Mouse (Mus musculus): ENCODE measurements around the gene Nphp1.

The Nphp1 gene

DNA sequence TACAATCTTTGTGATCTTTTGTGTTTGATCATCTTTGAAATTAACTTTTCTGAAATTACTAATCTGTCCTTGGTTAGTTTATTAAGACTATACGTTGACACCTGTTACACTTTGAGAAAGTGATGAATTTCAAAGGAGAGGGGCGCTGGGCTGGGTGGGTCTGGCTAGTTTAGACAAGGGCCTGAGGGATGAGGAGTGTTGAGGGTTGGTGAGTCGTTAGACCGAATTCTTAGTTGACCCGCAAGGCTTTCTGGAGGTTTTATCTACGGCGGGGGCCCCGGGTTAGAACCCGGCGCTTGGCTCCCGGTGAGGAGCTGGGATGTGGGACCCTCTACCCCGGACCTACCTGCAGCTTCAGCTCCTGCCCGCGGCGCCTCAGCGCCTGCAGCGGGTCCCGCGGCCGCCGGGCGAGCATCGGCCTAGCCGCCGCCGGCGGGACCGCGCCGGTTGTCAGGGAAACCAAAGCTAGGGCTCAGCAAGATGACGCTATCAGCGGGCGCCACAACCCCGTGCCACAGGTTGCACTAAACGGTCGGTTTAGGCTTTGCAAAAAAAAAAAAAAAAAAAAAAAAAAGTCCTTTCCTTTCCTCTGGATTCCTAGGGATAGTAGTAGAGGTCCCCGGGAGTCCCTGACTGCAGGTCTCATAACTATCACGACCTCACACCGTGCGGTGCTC is at the start of gene Nphp1:
Gene Nphp1, minus strand, starts transcription at position 458 of the 677 bp plus-strand sequence.
- peak; percentile 62 for ATAC-seq (ENCODE audit: insufficient number of reproducible peaks, low FRiP score, low TSS enrichment)

- no peak for ATAC-seq (ENCODE audit: insufficient number of reproducible peaks, low FRiP score, low TSS enrichment)
These were observed 44.1 kb upstream of the Nphp1 start for GRCm38 (mm10) chr2:127832833-127833190.

DNA sequence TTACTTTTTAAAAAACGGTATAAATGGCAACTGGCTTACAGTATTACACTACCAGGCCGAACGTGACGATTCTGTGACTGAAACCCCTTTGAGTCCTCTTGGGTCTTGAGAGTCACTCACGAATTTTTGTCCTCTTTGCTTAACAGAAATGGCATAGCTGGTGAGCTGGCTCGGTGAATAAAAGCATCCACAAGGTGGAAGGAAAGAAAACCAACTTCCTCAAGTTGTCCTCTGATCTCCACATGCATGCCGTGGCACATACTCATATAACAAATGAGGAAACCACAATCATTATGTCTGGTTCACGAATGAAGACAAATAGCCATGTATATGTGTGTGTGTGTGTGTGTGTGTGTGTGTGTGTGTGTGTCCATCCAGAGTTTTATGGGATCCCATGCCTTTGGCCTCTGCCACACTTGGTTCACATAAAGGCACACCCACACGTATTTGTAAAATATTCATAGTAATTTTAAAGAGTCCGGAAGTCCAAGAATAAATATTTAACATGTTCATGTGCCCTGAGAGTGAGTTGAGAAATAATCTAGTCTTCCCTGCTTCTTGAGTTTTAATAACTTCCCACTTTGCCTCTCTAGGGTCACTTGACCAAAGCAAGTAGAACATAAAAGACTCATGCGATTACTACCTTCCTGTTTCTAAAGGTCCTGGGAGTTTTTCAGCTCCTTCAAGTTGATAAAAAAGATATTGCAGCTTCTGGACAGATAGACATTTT is 43.6 kb upstream of the Nphp1 start:
- 0 out of 2 replicates have a peak, but pooled peaks have one; percentile 15 for ATAC-seq (ENCODE audit: insufficient number of reproducible peaks, low FRiP score, low TSS enrichment)

DNA sequence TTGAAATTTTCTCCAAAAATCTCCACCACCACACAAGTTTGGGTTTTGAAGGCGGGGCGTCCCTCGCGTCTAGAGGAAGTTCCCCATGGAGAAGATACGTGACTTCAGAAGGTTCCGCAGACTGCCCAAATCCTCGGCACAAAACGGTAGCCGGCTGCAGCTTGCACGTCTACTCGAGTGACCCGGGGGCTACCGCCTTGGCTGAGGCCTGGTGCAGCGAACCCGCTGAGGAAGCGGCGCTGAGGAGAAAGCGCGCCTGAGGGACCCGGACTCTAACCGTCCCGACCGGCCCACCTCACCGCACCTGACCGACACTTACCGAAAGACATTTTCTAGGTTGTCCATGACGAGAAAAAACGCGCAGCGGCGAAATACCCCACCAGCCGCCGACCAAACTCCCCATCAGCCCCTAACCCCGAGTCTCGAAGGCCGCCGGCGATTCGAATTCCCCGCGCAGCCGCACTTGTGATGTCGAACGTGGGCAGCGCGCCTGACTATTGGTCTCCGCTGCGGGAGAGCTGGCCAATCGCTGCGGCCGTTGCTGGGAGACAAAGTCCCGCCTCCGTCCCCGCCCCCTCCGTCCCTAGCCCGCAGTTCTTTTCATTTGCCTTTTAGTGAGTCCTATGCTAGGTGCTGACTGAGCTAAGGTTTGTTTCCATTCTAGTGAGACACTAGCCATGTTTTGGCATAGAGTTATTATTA is 42.9 kb upstream of the Nphp1 start, which contains the start of gene Bub1:
Gene Bub1, minus strand, starts transcription at position 465 of the 702 bp plus-strand sequence.
- ATAC-seq (ENCODE audit: insufficient number of reproducible peaks, low FRiP score, low TSS enrichment), result peak; percentile 91

- ATAC-seq (ENCODE audit: insufficient number of reproducible peaks, low FRiP score, low TSS enrichment), result peak; percentile 97
These were observed 3.4 kb upstream of the Nphp1 start, which contains the start of gene Mtln for GRCm38 (mm10) chr2:127791919-127792603. Gene Mtln, minus strand, starts transcription at chr2:127792488.

DNA sequence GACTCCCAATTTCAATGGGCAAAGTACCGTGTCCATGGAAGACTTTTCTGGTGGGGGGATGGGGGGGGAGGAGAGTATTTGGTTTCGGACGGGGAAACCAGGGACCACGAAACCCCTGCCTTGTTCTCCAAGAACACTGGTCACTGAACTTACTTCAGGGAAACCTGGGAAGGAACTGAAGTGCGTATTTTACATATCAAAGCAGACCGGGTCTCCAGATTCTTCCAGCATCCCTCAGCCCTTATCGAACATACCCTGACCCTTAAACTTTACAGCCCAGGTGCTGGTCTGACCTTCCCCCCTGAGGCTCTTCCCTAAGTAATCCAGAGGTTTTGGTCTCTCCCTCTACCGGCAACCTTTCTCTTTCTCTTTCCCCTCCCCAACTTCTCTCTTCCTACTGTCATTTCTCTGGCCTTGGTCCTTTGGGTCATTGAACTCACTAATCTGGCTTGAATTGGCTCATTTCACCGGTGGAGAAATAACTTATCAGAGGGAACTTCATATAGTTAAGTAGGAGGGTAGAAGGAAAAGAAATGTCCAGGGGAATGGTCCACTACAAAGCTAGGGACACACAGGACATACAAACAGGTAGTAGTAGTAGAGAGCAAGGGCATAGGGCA is 1.1 kb upstream of the Nphp1 start:
- no peak for ATAC-seq (ENCODE audit: insufficient number of reproducible peaks, low FRiP score, low TSS enrichment)

DNA sequence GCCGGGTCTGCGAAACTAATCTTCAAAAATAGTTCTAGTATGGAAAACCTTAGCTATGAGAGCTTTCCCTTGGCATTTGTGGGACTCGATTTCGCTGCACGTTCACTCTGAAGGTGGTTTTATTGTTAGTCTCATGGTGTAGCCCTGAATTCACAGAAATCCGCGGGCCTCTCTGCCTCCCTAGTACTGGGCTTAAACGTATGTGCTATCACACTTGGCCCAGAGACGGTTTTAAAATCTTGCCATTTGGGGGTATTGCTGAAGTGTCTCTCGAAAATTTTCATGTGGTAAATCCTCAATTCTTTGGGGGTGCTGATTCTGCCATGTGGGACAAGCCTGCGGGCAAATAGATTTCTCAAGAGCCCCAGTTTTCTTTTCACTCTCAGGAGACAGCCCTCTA is 441 bp upstream of the Nphp1 start:
- ATAC-seq (ENCODE audit: insufficient number of reproducible peaks, low FRiP score, low TSS enrichment), result no peak

- no peak for ATAC-seq (ENCODE audit: insufficient number of reproducible peaks, low FRiP score, low TSS enrichment)
These were observed 1.5 kb downstream of the Nphp1 start for GRCm38 (mm10) chr2:127787226-127787625.

- no peak for ATAC-seq (ENCODE audit: insufficient number of reproducible peaks, low FRiP score, low TSS enrichment)
These were observed 10.2 kb downstream of the Nphp1 start for GRCm38 (mm10) chr2:127778451-127778850.

GRCm38 (mm10) chr2:127775013-127775412 is 13.7 kb downstream of the Nphp1 start:
- ATAC-seq (ENCODE audit: insufficient number of reproducible peaks, low FRiP score, low TSS enrichment), result no peak

DNA sequence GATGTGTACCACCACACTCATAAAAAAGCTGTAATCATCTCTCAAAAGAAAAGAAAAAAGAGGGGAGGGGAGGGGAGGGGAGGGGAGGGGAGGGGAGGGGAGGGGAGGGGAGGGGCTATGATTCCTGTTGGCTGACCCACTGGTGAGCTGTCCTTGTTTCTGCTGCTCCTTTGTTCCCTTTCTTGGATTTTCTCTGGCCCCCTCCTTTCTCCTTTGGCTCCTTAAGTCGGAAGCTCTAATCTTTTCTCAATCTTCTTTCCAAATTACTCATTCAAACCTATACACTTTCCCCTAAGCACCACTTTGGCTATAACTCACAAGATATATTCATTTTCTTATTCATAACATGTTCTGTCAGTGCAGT is 14.1 kb downstream of the Nphp1 start:
- ATAC-seq (ENCODE audit: insufficient number of reproducible peaks, low FRiP score, low TSS enrichment), result no peak

DNA sequence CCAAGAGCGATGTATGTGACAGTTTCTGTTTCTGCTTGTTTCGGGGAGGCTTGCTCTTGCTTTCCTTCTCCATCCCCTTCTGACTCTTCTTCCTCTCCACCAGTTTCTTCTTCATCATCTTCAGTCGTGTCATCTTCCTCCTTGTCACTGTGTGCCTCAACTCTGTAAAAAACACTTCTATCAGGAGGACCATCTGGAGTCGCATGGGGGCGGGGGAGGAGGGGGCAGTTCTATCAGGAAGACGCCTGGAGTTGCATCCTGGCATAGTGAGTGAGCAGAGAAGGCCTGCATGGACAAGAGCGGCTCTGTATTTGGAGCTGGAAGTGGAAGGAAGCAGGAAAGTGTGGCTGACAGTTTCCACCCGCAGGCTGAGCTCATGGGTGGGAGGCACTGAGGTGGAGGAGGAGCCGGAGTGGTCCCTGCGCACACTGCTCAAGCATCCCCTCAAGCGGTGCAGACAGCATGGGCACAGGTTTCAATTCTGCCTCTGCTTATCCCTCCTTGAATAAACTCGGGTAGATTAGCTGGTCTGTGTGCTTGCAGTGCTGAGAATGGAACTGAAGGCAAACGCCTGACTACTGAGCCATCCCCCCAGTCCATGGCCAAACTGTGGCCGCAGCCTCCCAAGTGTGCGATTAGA is 14.6 kb downstream of the Nphp1 start:
- no peak for ATAC-seq (ENCODE audit: insufficient number of reproducible peaks, low FRiP score, low TSS enrichment)

DNA sequence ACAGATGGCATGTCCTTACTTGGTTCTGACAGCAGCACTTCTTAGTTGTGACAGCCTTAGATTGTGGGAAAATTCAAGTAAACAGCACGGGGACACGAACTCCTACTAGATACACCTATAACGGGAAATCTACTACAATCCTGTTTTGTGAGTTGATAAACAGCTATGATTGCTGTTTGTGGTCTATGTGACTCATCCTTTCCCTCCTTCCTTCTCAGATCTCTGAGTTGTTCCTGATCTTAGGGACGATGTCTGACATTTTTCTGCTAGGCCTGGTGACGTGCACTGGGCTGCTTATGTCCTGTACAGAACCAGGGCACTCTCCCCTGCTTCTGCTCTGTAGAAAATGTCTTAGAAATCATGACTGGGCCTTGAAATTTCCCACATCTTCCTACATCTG is 27.1 kb downstream of the Nphp1 start:
- ATAC-seq (ENCODE audit: insufficient number of reproducible peaks, low FRiP score, low TSS enrichment), result no peak

GRCm38 (mm10) chr2:127760429-127761000 is 28.2 kb downstream of the Nphp1 start:
- ATAC-seq (ENCODE audit: insufficient number of reproducible peaks, low FRiP score, low TSS enrichment), result no peak

DNA sequence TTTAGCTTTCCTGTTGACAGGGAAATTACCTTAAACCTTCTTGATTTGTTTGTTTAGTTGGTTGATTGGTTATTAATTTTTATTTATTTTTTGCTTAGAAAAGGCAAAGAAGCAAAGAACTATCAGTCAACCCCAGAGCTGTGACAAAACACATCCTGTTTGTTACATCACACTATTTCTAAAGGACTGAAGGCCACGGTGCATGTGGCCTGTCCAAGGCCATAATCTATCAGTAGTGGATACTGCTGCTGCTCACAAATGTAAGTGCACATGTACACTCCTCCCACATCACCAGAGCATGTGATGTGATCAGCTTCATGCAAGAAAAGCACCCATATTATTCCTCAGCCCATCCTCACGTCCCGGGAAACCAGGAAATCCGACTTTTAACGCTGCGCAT is 28.7 kb downstream of the Nphp1 start:
- ATAC-seq (ENCODE audit: insufficient number of reproducible peaks, low FRiP score, low TSS enrichment), result no peak

GRCm38 (mm10) chr2:127759157-127759880 is 29.4 kb downstream of the Nphp1 start:
- ATAC-seq (ENCODE audit: insufficient number of reproducible peaks, low FRiP score, low TSS enrichment), result no peak

GRCm38 (mm10) chr2:127757171-127757570 is 31.5 kb downstream of the Nphp1 start:
- ATAC-seq (ENCODE audit: insufficient number of reproducible peaks, low FRiP score, low TSS enrichment), result peak; percentile 98

GRCm38 (mm10) chr2:127754113-127754512 is 34.6 kb downstream of the Nphp1 start:
- no peak for ATAC-seq (ENCODE audit: insufficient number of reproducible peaks, low FRiP score, low TSS enrichment)

All from cerebellum, adult (tissue).